Mouse (Mus musculus) midbrain, embryonic 13.5 days (tissue): Measurements from ENCODE around the gene Tmem200c. TPM values are rescaled to one million over a fixed set of nuclear protein-coding genes. Genes with fewer than 3 reads are reported as not detected.

Experiments used
- ATAC-seq: fragments of 200-750 bp; cut with Nextera tagmentation; 2 replicates; pipeline ENCODE4 v1.8.0; 2017; ENCODE audit warnings: mild to moderate bottlenecking, moderate TSS enrichment, moderate library complexity
- H3K27ac ChIP-seq: fragments of 300-500 bp; sonication (generic); 2 replicates; pipeline ENCODE4 v1.5.1; 2015; ENCODE audit warnings: inconsistent platforms, mild to moderate bottlenecking, moderate library complexity
- H3K27me3 ChIP-seq: fragments of 300-500 bp; sonication (generic); 2 replicates; pipeline ENCODE4 v1.6.1; 2015; ENCODE audit warnings: mild to moderate bottlenecking, inconsistent platforms
- H3K36me3 ChIP-seq: fragments of 300-500 bp; sonication (generic); 2 replicates; pipeline ENCODE4 v1.6.1; 2015; ENCODE audit warnings: mild to moderate bottlenecking, inconsistent platforms
- H3K4me1 ChIP-seq: fragments of 300-500 bp; sonication (generic); replicated peaks from 2 replicates; pipeline ENCODE4 v1.6.1; 2015; ENCODE audit warnings: inconsistent platforms
- H3K4me2 ChIP-seq: fragments of 300-500 bp; sonication (generic); replicated peaks from 2 replicates; pipeline ENCODE4 v1.6.1; 2015; ENCODE audit warnings: moderate library complexity, mild to moderate bottlenecking, inconsistent platforms
- H3K4me3 ChIP-seq: fragments of 300-500 bp; sonication (generic); replicated peaks from 2 replicates; pipeline ENCODE4 v1.5.1; 2015; ENCODE audit warnings: mild to moderate bottlenecking, inconsistent platforms
- H3K9ac ChIP-seq: fragments of 300-500 bp; sonication (generic); replicated peaks from 2 replicates; pipeline ENCODE4 v1.6.1; 2015; ENCODE audit warnings: mild to moderate bottlenecking, inconsistent platforms
- H3K9me3 ChIP-seq: fragments of 300-500 bp; sonication (generic); 2 replicates; pipeline ENCODE4 v1.6.1; 2016; ENCODE audit warnings: mild to moderate bottlenecking, inconsistent platforms
- WGBS: fragments of 180-500 bp; shearing (Covaris S2); methylation state at CpG from one replicate; pipeline ENCODE4 v1.1.7; 2015; 5-methylcytosine and 5-hydroxymethylcytosine counted together
- polyA plus RNA-seq: library from polyadenylated mRNA; unstranded; fragments of >200 nt; fragmentation: Nextera tagmentation; extraction: Ambion mirVana; gene quantifications from 2 replicates; pipeline ENCODE4 v1.2.1, GENCODE M21; 2015

Tmem200c gene
- 2.0 and 2.8 TPM in 2 replicates for polyA plus RNA-seq

GRCm38 (mm10) chr17:68826323-68826722, at the start of gene Tmem200c:
TSS of gene Tmem200c (plus strand) at chr17:68826623.
- H3K4me2 ChIP-seq: no peak within 1 kb of the TSS
- no peak within 1 kb of the TSS for H3K4me3 ChIP-seq
- no peaks in the 10 kb centered on the region for H3K9me3 ChIP-seq
- H3K9ac ChIP-seq: no peak within 1 kb of the TSS
- H3K27me3 ChIP-seq: no peaks in the 10 kb centered on the region
- 84% methylated on average over 6 of the region's 6 CpGs for WGBS
- H3K4me1 ChIP-seq: no peaks in the 10 kb centered on the region
- H3K27ac ChIP-seq: no peak within 1 kb of the TSS
- no peak for ATAC-seq
- H3K36me3 ChIP-seq: no peaks in the 10 kb centered on the region

- Histone ChIP-seq H3K9me3 (no peaks in the 10 kb centered on the region), H3K9ac (no peak overlapping the region), H3K27ac (no peak overlapping the region), H3K4me2 (no peak overlapping the region), H3K4me1 (no peaks in the 10 kb centered on the region), H3K4me3 (no peak overlapping the region), H3K27me3 (no peaks in the 10 kb centered on the region), H3K36me3 (no peaks in the 10 kb centered on the region)
- WGBS: 84% methylated on average over 4 of the region's 4 CpGs
- ATAC-seq: no peak
Observed at GRCm38 (mm10) chr17:68793741-68794140, 32.7 kb upstream of the Tmem200c start.

- no peaks in the 10 kb centered on the region for H3K36me3 ChIP-seq
- peaks cover 42% of the 10 kb centered on the region for H3K4me1 ChIP-seq
- H3K27me3 ChIP-seq: peaks cover 39% of the 10 kb centered on the region
- H3K4me2 ChIP-seq: peak overlapping the region; percentile 76
- H3K9ac ChIP-seq: peak overlapping the region; percentile 77
- 0% methylated on average over 15 of the region's 15 CpGs for WGBS
- ATAC-seq: peak; percentile 70
- 0 out of 2 replicates have a peak overlapping the region, but pooled peaks have one; percentile 67 for H3K27ac ChIP-seq
- H3K4me3 ChIP-seq: peak overlapping the region; percentile 71
- H3K9me3 ChIP-seq: no peaks in the 10 kb centered on the region
Observed at GRCm38 (mm10) chr17:68836655-68837012, 10.2 kb downstream of the Tmem200c start.

GRCm38 (mm10) chr17:68837013-68837858, 10.8 kb downstream of the Tmem200c start:
- peak overlapping the region; percentile 76 for H3K4me2 ChIP-seq
- WGBS: under 1% methylated on average over 70 of the region's 72 CpGs
- H3K4me3 ChIP-seq: peak overlapping the region; percentile 71
- peak; percentile 83 for ATAC-seq
- no peaks in the 10 kb centered on the region for H3K36me3 ChIP-seq
- peaks cover 46% of the 10 kb centered on the region for H3K4me1 ChIP-seq
- peak overlapping the region; percentile 77 for H3K9ac ChIP-seq
- H3K9me3 ChIP-seq: no peaks in the 10 kb centered on the region
- peaks cover 42% of the 10 kb centered on the region for H3K27me3 ChIP-seq
- peak overlapping the region; percentile 67; the same call in 1 of the 2 replicates for H3K27ac ChIP-seq

GRCm38 (mm10) chr17:68837859-68838194, 11.4 kb downstream of the Tmem200c start:
- 4% methylated on average over 4 of the region's 4 CpGs for WGBS

GRCm38 (mm10) chr17:68839888-68840571, 13.6 kb downstream of the Tmem200c start:
- Histone ChIP-seq H3K4me3 (0 out of 2 replicates have a peak overlapping the region, but pooled peaks have one; percentile 54), H3K27ac (no peak overlapping the region), H3K4me1 (peaks cover 46% of the 10 kb centered on the region), H3K4me2 (peak overlapping the region; percentile 95), H3K9me3 (no peaks in the 10 kb centered on the region), H3K9ac (no peak overlapping the region), H3K36me3 (no peaks in the 10 kb centered on the region), H3K27me3 (peaks cover 45% of the 10 kb centered on the region)
- ATAC-seq: no peak
- 21% methylated on average over 17 of the region's 17 CpGs for whole genome bisulfite sequencing

More at GRCm38 (mm10) chr17:68837859-68838194, 11.4 kb downstream of the Tmem200c start:
- Histone ChIP-seq H3K27me3 (peaks cover 46% of the 10 kb centered on the region), H3K4me3 (peak overlapping the region; percentile 71), H3K9me3 (no peaks in the 10 kb centered on the region), H3K9ac (peak overlapping the region; percentile 77), H3K4me2 (peak overlapping the region; percentile 76), H3K36me3 (no peaks in the 10 kb centered on the region), H3K4me1 (peaks cover 46% of the 10 kb centered on the region), H3K27ac (no peak overlapping the region)
- ATAC-seq: no peak

- peaks cover 46% of the 10 kb centered on the region for H3K4me1 ChIP-seq
- H3K4me2 ChIP-seq: peak overlapping the region; percentile 95
- H3K27me3 ChIP-seq: peaks cover 39% of the 10 kb centered on the region
- 17% methylated on average over 10 of the region's 10 CpGs for WGBS
- H3K27ac ChIP-seq: no peak overlapping the region
- no peak for ATAC-seq
- H3K36me3 ChIP-seq: no peaks in the 10 kb centered on the region
- peak overlapping the region; percentile 75; the same call in 1 of the 2 replicates for H3K9ac ChIP-seq
- no peaks in the 10 kb centered on the region for H3K9me3 ChIP-seq
- H3K4me3 ChIP-seq: peak overlapping the region; percentile 54
Observed at GRCm38 (mm10) chr17:68840572-68840939, 14.1 kb downstream of the Tmem200c start.

GRCm38 (mm10) chr17:68841097-68841891, 14.9 kb downstream of the Tmem200c start:
- H3K9ac ChIP-seq: peak overlapping the region; percentile 75
- peak overlapping the region; percentile 54 for H3K4me3 ChIP-seq
- peak overlapping the region; percentile 95 for H3K4me2 ChIP-seq
- H3K27me3 ChIP-seq: peaks cover 34% of the 10 kb centered on the region
- no peaks in the 10 kb centered on the region for H3K9me3 ChIP-seq
- H3K36me3 ChIP-seq: no peaks in the 10 kb centered on the region
- peak; percentile 61 for ATAC-seq
- H3K4me1 ChIP-seq: peaks cover 46% of the 10 kb centered on the region
- WGBS: under 1% methylated on average over 73 of the region's 75 CpGs
- H3K27ac ChIP-seq: 0 out of 2 replicates have a peak overlapping the region, but pooled peaks have one; percentile 47

- no peak overlapping the region for H3K27ac ChIP-seq
- peaks cover 42% of the 10 kb centered on the region for H3K4me1 ChIP-seq
- no peaks in the 10 kb centered on the region for H3K36me3 ChIP-seq
- H3K4me3 ChIP-seq: peak overlapping the region; percentile 54
- peak overlapping the region; percentile 95 for H3K4me2 ChIP-seq
- H3K27me3 ChIP-seq: peaks cover 32% of the 10 kb centered on the region
- ATAC-seq: peak; percentile 51
- no peaks in the 10 kb centered on the region for H3K9me3 ChIP-seq
- WGBS: 6% methylated on average over 22 of the region's 22 CpGs
- H3K9ac ChIP-seq: peak overlapping the region; percentile 75
Observed at GRCm38 (mm10) chr17:68841892-68842252, 15.4 kb downstream of the Tmem200c start.

- H3K4me2 ChIP-seq: no peak overlapping the region
- WGBS: 85% methylated on average over 5 of the region's 5 CpGs
- H3K4me3 ChIP-seq: no peak overlapping the region
- H3K27me3 ChIP-seq: peaks cover 7% of the 10 kb centered on the region; the same call in 1 of the 2 replicates
- ATAC-seq: no peak
- no peak overlapping the region for H3K9ac ChIP-seq
- no peak overlapping the region for H3K27ac ChIP-seq
- no peaks in the 10 kb centered on the region for H3K9me3 ChIP-seq
- H3K36me3 ChIP-seq: no peaks in the 10 kb centered on the region
- peaks cover 11% of the 10 kb centered on the region for H3K4me1 ChIP-seq
Observed at GRCm38 (mm10) chr17:68845931-68846330, 19.5 kb downstream of the Tmem200c start.

- no peaks in the 10 kb centered on the region for H3K36me3 ChIP-seq
- H3K9ac ChIP-seq: no peak overlapping the region
- H3K27ac ChIP-seq: no peak overlapping the region
- 82% methylated on average over 6 of the region's 6 CpGs for WGBS
- H3K27me3 ChIP-seq: no peaks in the 10 kb centered on the region
- no peaks in the 10 kb centered on the region for H3K9me3 ChIP-seq
- H3K4me2 ChIP-seq: no peak overlapping the region
- H3K4me1 ChIP-seq: no peaks in the 10 kb centered on the region
- no peak for ATAC-seq
- H3K4me3 ChIP-seq: no peak overlapping the region
Observed at GRCm38 (mm10) chr17:68848739-68849138, 22.3 kb downstream of the Tmem200c start.
